Mouse (Mus musculus): ENCODE data around the gene Eef1akmt3. TPM values are rescaled to one million over a fixed set of nuclear protein-coding genes. Genes with fewer than 3 reads are reported as not detected.

The Eef1akmt3 gene
- 0.19 and 0.31 TPM in 2 replicates for polyA plus RNA-seq (2014; fragmentation: Nextera tagmentation; extraction: Ambion mirVana)

GRCm38 (mm10) chr10:127041274-127041766, at the start of gene Eef1akmt3, which contains the start of gene Mettl1:
TSS of gene Eef1akmt3 (minus strand) at chr10:127041513.
TSS of gene Mettl1 (plus strand) at chr10:127041414.
- Histone ChIP-seq H3K27ac (replicated peaks; ENCODE audit: low read depth, low read length) (no peak within 1 kb of the TSS), H3K36me3 (ENCODE audit: control insufficient read depth, insufficient read depth, low read length) (no peaks in the 10 kb centered on the region; the same call in 1 of the 2 replicates), H3K27me3 (ENCODE audit: control insufficient read depth, insufficient read depth, low read length) (no peaks in the 10 kb centered on the region; the same call in 1 of the 2 replicates), H3K4me2 (ENCODE audit: low read depth, severe bottlenecking) (peak within 1 kb of the TSS; percentile 98), H3K9ac (ENCODE audit: low read length) (peak within 1 kb of the TSS; percentile 63), H3K4me3 (ENCODE audit: low read depth, low read length) (peak within 1 kb of the TSS; percentile 90), H3K9me3 (ENCODE audit: control insufficient read depth, low read length) (no peaks in the 10 kb centered on the region), H3K4me1 (ENCODE audit: control insufficient read depth, insufficient read depth, low read length) (0 out of 2 replicates have a peak, but pooled peaks cover 4% of the 10 kb centered on the region)
- ATAC-seq (ENCODE audit: insufficient number of reproducible peaks, low FRiP score, low TSS enrichment, low read depth) (peak; percentile 74), DNase-seq (ENCODE audit: low spot score) (peak; percentile 66)
- under 1% methylated on average over 27 of the region's 28 CpGs for WGBS

GRCm38 (mm10) chr10:127090560-127091411, 49.5 kb upstream of the Eef1akmt3 start:
- peak; percentile 79 for DNase-seq (ENCODE audit: low spot score)
- no peak overlapping the region for H3K9ac ChIP-seq (ENCODE audit: low read length)
- WGBS = 11% methylated on average over 57 of the region's 57 CpGs

GRCm38 (mm10) chr10:127085633-127086032, 44.3 kb upstream of the Eef1akmt3 start:
- H3K27me3 ChIP-seq (ENCODE audit: control insufficient read depth, insufficient read depth, low read length) = peaks cover 60% of the 10 kb centered on the region
- WGBS = 75% methylated on average over 6 of the region's 6 CpGs
- no peak for DNase-seq (ENCODE audit: low spot score)
- H3K4me3 ChIP-seq (ENCODE audit: low read depth, low read length) = no peak overlapping the region
- no peak for ATAC-seq (ENCODE audit: insufficient number of reproducible peaks, low FRiP score, low TSS enrichment, low read depth)
- H3K4me1 ChIP-seq (ENCODE audit: control insufficient read depth, insufficient read depth, low read length) = peaks cover 7% of the 10 kb centered on the region
- no peak overlapping the region for H3K9ac ChIP-seq (ENCODE audit: low read length)
- H3K36me3 ChIP-seq (ENCODE audit: control insufficient read depth, insufficient read depth, low read length) = no peaks in the 10 kb centered on the region
- H3K9me3 ChIP-seq (ENCODE audit: control insufficient read depth, low read length) = no peaks in the 10 kb centered on the region
- H3K4me2 ChIP-seq (ENCODE audit: low read depth, severe bottlenecking) = no peak overlapping the region
- no peak overlapping the region for H3K27ac ChIP-seq (replicated peaks; ENCODE audit: low read depth, low read length)

More at GRCm38 (mm10) chr10:127090560-127091411, 49.5 kb upstream of the Eef1akmt3 start:
- H3K4me3 ChIP-seq (ENCODE audit: low read depth, low read length) = no peak overlapping the region
- H3K36me3 ChIP-seq (ENCODE audit: control insufficient read depth, insufficient read depth, low read length) = no peaks in the 10 kb centered on the region; the same call in 1 of the 2 replicates
- no peak for ATAC-seq (ENCODE audit: insufficient number of reproducible peaks, low FRiP score, low TSS enrichment, low read depth)
- 0 out of 2 replicates have a peak overlapping the region, but pooled peaks have one; percentile 10 for H3K4me2 ChIP-seq (ENCODE audit: low read depth, severe bottlenecking)
- H3K27ac ChIP-seq (replicated peaks; ENCODE audit: low read depth, low read length) = no peak overlapping the region
- no peaks in the 10 kb centered on the region for H3K9me3 ChIP-seq (ENCODE audit: control insufficient read depth, low read length)
- peaks cover 3% of the 10 kb centered on the region; the same call in 1 of the 2 replicates for H3K4me1 ChIP-seq (ENCODE audit: control insufficient read depth, insufficient read depth, low read length)
- H3K27me3 ChIP-seq (ENCODE audit: control insufficient read depth, insufficient read depth, low read length) = peaks cover 52% of the 10 kb centered on the region

GRCm38 (mm10) chr10:127085052-127085451, 43.7 kb upstream of the Eef1akmt3 start:
- ATAC-seq (ENCODE audit: insufficient number of reproducible peaks, low FRiP score, low TSS enrichment, low read depth) = no peak
- no peak for DNase-seq (ENCODE audit: low spot score)
- Histone ChIP-seq H3K9ac (ENCODE audit: low read length) (no peak overlapping the region), H3K4me3 (ENCODE audit: low read depth, low read length) (no peak overlapping the region), H3K4me1 (ENCODE audit: control insufficient read depth, insufficient read depth, low read length) (peaks cover 10% of the 10 kb centered on the region), H3K27ac (replicated peaks; ENCODE audit: low read depth, low read length) (no peak overlapping the region), H3K4me2 (ENCODE audit: low read depth, severe bottlenecking) (no peak overlapping the region), H3K27me3 (ENCODE audit: control insufficient read depth, insufficient read depth, low read length) (peaks cover 60% of the 10 kb centered on the region), H3K9me3 (ENCODE audit: control insufficient read depth, low read length) (0 out of 2 replicates have a peak, but pooled peaks cover under 1% of the 10 kb centered on the region), H3K36me3 (ENCODE audit: control insufficient read depth, insufficient read depth, low read length) (no peaks in the 10 kb centered on the region)
- 82% methylated on average over 9 of the region's 9 CpGs for WGBS

- H3K4me3 ChIP-seq (ENCODE audit: low read depth, low read length) = no peak overlapping the region
Observed at GRCm38 (mm10) chr10:127083915-127084306, 42.6 kb upstream of the Eef1akmt3 start.

GRCm38 (mm10) chr10:127083292-127083914, 42.1 kb upstream of the Eef1akmt3 start:
- Histone ChIP-seq H3K9me3 (ENCODE audit: control insufficient read depth, low read length) (0 out of 2 replicates have a peak, but pooled peaks cover 3% of the 10 kb centered on the region), H3K4me3 (ENCODE audit: low read depth, low read length) (no peak overlapping the region), H3K4me2 (ENCODE audit: low read depth, severe bottlenecking) (no peak overlapping the region), H3K27ac (replicated peaks; ENCODE audit: low read depth, low read length) (no peak overlapping the region), H3K9ac (ENCODE audit: low read length) (no peak overlapping the region), H3K27me3 (ENCODE audit: control insufficient read depth, insufficient read depth, low read length) (peaks cover 64% of the 10 kb centered on the region), H3K36me3 (ENCODE audit: control insufficient read depth, insufficient read depth, low read length) (no peaks in the 10 kb centered on the region), H3K4me1 (ENCODE audit: control insufficient read depth, insufficient read depth, low read length) (peaks cover 21% of the 10 kb centered on the region)
- WGBS = 25% methylated on average over 8 of the region's 8 CpGs
- ATAC-seq (ENCODE audit: insufficient number of reproducible peaks, low FRiP score, low TSS enrichment, low read depth) = no peak
- no peak for DNase-seq (ENCODE audit: low spot score)

More at GRCm38 (mm10) chr10:127083915-127084306, 42.6 kb upstream of the Eef1akmt3 start:
- Histone ChIP-seq H3K27me3 (ENCODE audit: control insufficient read depth, insufficient read depth, low read length) (peaks cover 61% of the 10 kb centered on the region), H3K9ac (ENCODE audit: low read length) (no peak overlapping the region), H3K4me1 (ENCODE audit: control insufficient read depth, insufficient read depth, low read length) (peaks cover 21% of the 10 kb centered on the region), H3K9me3 (ENCODE audit: control insufficient read depth, low read length) (0 out of 2 replicates have a peak, but pooled peaks cover 3% of the 10 kb centered on the region), H3K36me3 (ENCODE audit: control insufficient read depth, insufficient read depth, low read length) (no peaks in the 10 kb centered on the region), H3K27ac (replicated peaks; ENCODE audit: low read depth, low read length) (no peak overlapping the region), H3K4me2 (ENCODE audit: low read depth, severe bottlenecking) (no peak overlapping the region)
- WGBS = 49% methylated on average over 5 of the region's 5 CpGs
- no peak for ATAC-seq (ENCODE audit: insufficient number of reproducible peaks, low FRiP score, low TSS enrichment, low read depth)
- DNase-seq (ENCODE audit: low spot score) = no peak

- Histone ChIP-seq H3K27ac (replicated peaks; ENCODE audit: low read depth, low read length) (no peak overlapping the region), H3K27me3 (ENCODE audit: control insufficient read depth, insufficient read depth, low read length) (peaks cover 72% of the 10 kb centered on the region), H3K4me1 (ENCODE audit: control insufficient read depth, insufficient read depth, low read length) (peaks cover 26% of the 10 kb centered on the region), H3K9ac (ENCODE audit: low read length) (no peak overlapping the region; the same call in 1 of the 2 replicates), H3K4me2 (ENCODE audit: low read depth, severe bottlenecking) (no peak overlapping the region), H3K9me3 (ENCODE audit: control insufficient read depth, low read length) (0 out of 2 replicates have a peak, but pooled peaks cover 3% of the 10 kb centered on the region), H3K36me3 (ENCODE audit: control insufficient read depth, insufficient read depth, low read length) (no peaks in the 10 kb centered on the region), H3K4me3 (ENCODE audit: low read depth, low read length) (no peak overlapping the region)
- ATAC-seq (ENCODE audit: insufficient number of reproducible peaks, low FRiP score, low TSS enrichment, low read depth) (no peak), DNase-seq (ENCODE audit: low spot score) (peak; percentile 55)
- 28% methylated on average over 8 of the region's 8 CpGs for WGBS
Observed at GRCm38 (mm10) chr10:127081996-127082620, 40.8 kb upstream of the Eef1akmt3 start.
